Mouse (Mus musculus) kidney, adult 2 months (tissue): ENCODE results near the gene Ccl1.

Experiments used
- CTCF ChIP-seq: fragments of 200-500 bp; conservative IDR thresholded peaks from 2 replicates; pipeline ENCODE4 v1.5.1; 2011; ENCODE audit warnings: low read depth, mild to moderate bottlenecking, control low read depth, low read length, moderate library complexity, mixed read lengths; ENCODE audit not compliant: insufficient read depth, insufficient read length
- POLR2A ChIP-seq: fragments of 200-500 bp; IDR thresholded peaks from one replicate; pipeline ENCODE4 v1.6.1; 2011; ENCODE audit warnings: low read depth, low read length, control low read depth

DNA sequence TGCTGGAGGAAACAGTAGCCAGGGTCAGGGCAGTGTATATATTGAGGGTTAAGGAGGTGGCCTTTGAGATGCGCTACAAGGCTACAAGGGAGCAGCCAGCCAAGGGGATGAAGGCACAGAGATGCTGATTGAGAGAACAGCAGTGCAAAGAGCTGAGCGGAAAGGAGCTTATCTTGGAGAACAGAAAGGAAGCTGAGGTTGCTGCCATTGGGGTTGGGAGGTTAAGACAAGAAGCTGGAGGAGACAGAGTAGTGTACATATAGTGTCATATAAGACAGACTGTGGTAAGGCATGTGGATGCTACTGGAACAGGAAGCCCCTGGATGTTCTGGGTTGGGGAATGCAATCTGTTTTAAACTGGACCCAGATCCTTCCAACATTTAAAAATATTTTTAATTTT is 35.4 kb upstream of the Ccl1 start:
- no peak for TF ChIP-seq CTCF
- TF ChIP-seq POLR2A, result no peak
